In the genomic region with DNA sequence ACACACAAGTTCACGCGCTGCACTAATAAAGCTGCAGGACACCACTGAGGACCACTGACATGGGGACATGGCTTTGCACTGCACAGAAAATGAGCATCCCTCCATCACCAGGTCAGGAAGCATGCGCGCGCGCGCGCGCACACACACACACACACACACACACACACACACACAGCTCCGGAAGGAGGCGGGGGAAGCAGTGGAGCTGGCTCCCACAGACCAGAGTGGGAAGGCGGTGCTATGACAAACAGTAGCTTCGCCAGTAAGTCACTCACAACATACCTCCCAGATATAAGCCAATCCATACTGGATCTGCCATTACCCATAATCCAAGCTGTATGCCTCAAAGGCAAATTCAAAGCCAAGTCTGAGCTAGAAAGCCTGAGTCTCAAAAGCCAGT, we compare ENCODE assay signal across 11 mouse cellular contexts. TPM values are rescaled to one million over a fixed set of nuclear protein-coding genes. Genes with fewer than 3 reads are reported as not detected.
DNase-seq lines count a peak whose midpoint lies in the region; ATAC-seq and TF ChIP-seq lines count a peak whose summit lies in the region.
"Had no signal": no experiment of that assay in that cellular context is flagged by ENCODE, and none has a peak within 500 bp of the region (broad histone marks: within the 10 kb centered on the region; RNA-seq: fewer than 3 reads in every experiment).

No protein-coding gene starts in this region.

- no peak for ATAC-seq in forebrain, embryonic 16.5 days
- ATAC-seq in midbrain, embryonic 11.5 days (ENCODE audit: low FRiP score), result no peak
- no peak for ATAC-seq in midbrain, postnatal 0 days (ENCODE audit: low FRiP score)

- H3K27ac ChIP-seq in forebrain, embryonic 10.5 days, result peak overlapping the region; percentile 92; the same call in 1 of the 2 replicates
- H3K27ac ChIP-seq in forebrain, embryonic 16.5 days (ENCODE audit: low read length), result no peak overlapping the region
- H3K27ac ChIP-seq in midbrain, embryonic 11.5 days (ENCODE audit: low read depth, low read length), result no peak overlapping the region
- H3K27ac ChIP-seq in midbrain, postnatal 0 days (ENCODE audit: low read depth, low read length), result no peak overlapping the region
- no peak overlapping the region for H3K27ac ChIP-seq in limb, embryonic 10.5 days
- no peak overlapping the region for H3K27ac ChIP-seq in gastrocnemius, adult 2 months

- WGBS in forebrain, embryonic 10.5 days, result 97% methylated on average over 13 of the region's 13 CpGs
- 95% methylated on average over 13 of the region's 13 CpGs for WGBS in forebrain, embryonic 16.5 days
- WGBS in midbrain, embryonic 11.5 days, result 97% methylated on average over 13 of the region's 13 CpGs
- WGBS in midbrain, postnatal 0 days, result 96% methylated on average over 13 of the region's 13 CpGs
- 97% methylated on average over 13 of the region's 13 CpGs for WGBS in limb, embryonic 10.5 days

- H3K36me3 ChIP-seq in forebrain, embryonic 10.5 days (replicated peaks), result peaks cover 75% of the 10 kb centered on the region
- H3K36me3 ChIP-seq in forebrain, embryonic 16.5 days (ENCODE audit: control insufficient read depth, insufficient read depth), result peaks cover 10% of the 10 kb centered on the region
- peaks cover 21% of the 10 kb centered on the region for H3K36me3 ChIP-seq in midbrain, embryonic 11.5 days (ENCODE audit: control insufficient read depth, insufficient read depth, low read length)
- H3K36me3 ChIP-seq in midbrain, postnatal 0 days (ENCODE audit: insufficient read depth, low read length), result peaks cover 23% of the 10 kb centered on the region
- H3K36me3 ChIP-seq in limb, embryonic 10.5 days, result peaks cover 73% of the 10 kb centered on the region
- H3K36me3 ChIP-seq in splenic B cell, adult 2 months (ENCODE audit: control insufficient read depth, insufficient read depth, low read length, poor library complexity, severe bottlenecking), result peaks cover 19% of the 10 kb centered on the region

- no peaks in the 10 kb centered on the region for H3K27me3 ChIP-seq in forebrain, embryonic 10.5 days (ENCODE audit: poor library complexity, severe bottlenecking)
- no peaks in the 10 kb centered on the region for H3K27me3 ChIP-seq in forebrain, embryonic 16.5 days (replicated peaks; ENCODE audit: control insufficient read depth, insufficient read depth, low read length)
- H3K27me3 ChIP-seq in midbrain, embryonic 11.5 days (ENCODE audit: control insufficient read depth, insufficient read depth, low read length), result no peaks in the 10 kb centered on the region
- no peaks in the 10 kb centered on the region for H3K27me3 ChIP-seq in midbrain, postnatal 0 days (ENCODE audit: insufficient read depth, low read length)
- no peaks in the 10 kb centered on the region for H3K27me3 ChIP-seq in limb, embryonic 10.5 days (ENCODE audit: low read depth, poor library complexity, severe bottlenecking)
- H3K27me3 ChIP-seq in splenic B cell, adult 2 months (ENCODE audit: control insufficient read depth, insufficient read depth, low read length, poor library complexity, severe bottlenecking), result no peaks in the 10 kb centered on the region

- no peak for DNase-seq in forebrain, embryonic 10.5 days (ENCODE audit: extremely low spot score, low spot score)
- peak; percentile 54 for DNase-seq in midbrain, embryonic 11.5 days (ENCODE audit: low spot score, missing footprints)
- no peak for DNase-seq in midbrain, postnatal 0 days (ENCODE audit: low spot score)
- no peak for DNase-seq in limb, embryonic 10.5 days (ENCODE audit: low spot score)
- DNase-seq in splenic B cell, adult 2 months (ENCODE audit: low read depth, low spot score), result peak; percentile 62
- DNase-seq in spleen, postnatal 14 days (ENCODE audit: low spot score in 2 of 2), result no peak
- DNase-seq in gastrocnemius, adult 2 months, result no peak

- no peak overlapping the region for H3K9ac ChIP-seq in forebrain, embryonic 16.5 days (replicated peaks; ENCODE audit: low read depth, low read length)
- no peak overlapping the region for H3K9ac ChIP-seq in midbrain, embryonic 11.5 days (ENCODE audit: low read length)
- H3K9ac ChIP-seq in midbrain, postnatal 0 days (replicated peaks; ENCODE audit: low read length, poor library complexity, severe bottlenecking), result no peak overlapping the region

- H3K4me2 ChIP-seq in forebrain, embryonic 16.5 days (ENCODE audit: low read length), result no peak overlapping the region
- peak overlapping the region; percentile 77 for H3K4me2 ChIP-seq in midbrain, embryonic 11.5 days
- H3K4me2 ChIP-seq in midbrain, postnatal 0 days (ENCODE audit: low read depth, low read length, poor library complexity, severe bottlenecking), result no peak overlapping the region

- TF ChIP-seq CTCF in midbrain, postnatal 0 days (IDR thresholded peaks at IDR 0.05), result no peak
- TF ChIP-seq CTCF in gastrocnemius, adult 2 months (IDR thresholded peaks at IDR 0.05), result no peak

- H3K9me3 ChIP-seq in forebrain, embryonic 10.5 days, result peaks cover 9% of the 10 kb centered on the region; the same call in 1 of the 2 replicates
- no peaks in the 10 kb centered on the region for H3K9me3 ChIP-seq in forebrain, embryonic 16.5 days (ENCODE audit: control insufficient read depth, low read length)
- 0 out of 2 replicates have a peak, but pooled peaks cover 3% of the 10 kb centered on the region for H3K9me3 ChIP-seq in midbrain, embryonic 11.5 days (ENCODE audit: control insufficient read depth, low read length)
- H3K9me3 ChIP-seq in midbrain, postnatal 0 days (ENCODE audit: low read length), result no peaks in the 10 kb centered on the region
- no peaks in the 10 kb centered on the region for H3K9me3 ChIP-seq in limb, embryonic 10.5 days (replicated peaks)

- intact Hi-C loops in gastrocnemius, adult 2 months (cut with DNase I), result loop anchor here (5.0 kb wide), 1 partner anchor 175 kb away; no protein-coding TSS in a partner anchor

- peak overlapping the region; percentile 79 for H3K4me3 ChIP-seq in forebrain, embryonic 10.5 days
- no peak overlapping the region for H3K4me3 ChIP-seq in forebrain, embryonic 16.5 days (replicated peaks; ENCODE audit: low read length)
- H3K4me3 ChIP-seq in midbrain, embryonic 11.5 days (ENCODE audit: low read depth, low read length), result peak overlapping the region; percentile 56; the same call in 1 of the 2 replicates
- no peak overlapping the region for H3K4me3 ChIP-seq in midbrain, postnatal 0 days (ENCODE audit: low read depth, low read length)
- peak overlapping the region; percentile 71 for H3K4me3 ChIP-seq in limb, embryonic 10.5 days
- H3K4me3 ChIP-seq in gastrocnemius, adult 2 months, result no peak overlapping the region

- H3K4me1 ChIP-seq in forebrain, embryonic 10.5 days, result peaks cover 18% of the 10 kb centered on the region
- peaks cover 12% of the 10 kb centered on the region for H3K4me1 ChIP-seq in forebrain, embryonic 16.5 days (replicated peaks; ENCODE audit: control insufficient read depth, insufficient read depth, low read length)
- H3K4me1 ChIP-seq in midbrain, embryonic 11.5 days (ENCODE audit: control insufficient read depth, insufficient read depth, low read length), result peaks cover 11% of the 10 kb centered on the region
- H3K4me1 ChIP-seq in midbrain, postnatal 0 days (ENCODE audit: insufficient read depth, low read length), result 0 out of 2 replicates have a peak, but pooled peaks cover 8% of the 10 kb centered on the region
- H3K4me1 ChIP-seq in limb, embryonic 10.5 days, result peaks cover 14% of the 10 kb centered on the region

RNA-seq across cellular contexts. Expression of a gene that starts 1.6 kb away (rescaled TPM):
- polyA plus RNA-seq in forebrain, embryonic 10.5 days (2016; fragmentation: Nextera tagmentation; extraction: Ambion mirVana), result 190 and 195 TPM in 2 replicates
- 46.1 and 48.0 TPM in 2 replicates for polyA plus RNA-seq in forebrain, embryonic 16.5 days (2015; fragmentation: Nextera tagmentation; extraction: Ambion mirVana)
- 51.8 and 58.5 TPM in 2 replicates for polyA plus RNA-seq in midbrain, embryonic 11.5 days (2014; fragmentation: Nextera tagmentation; extraction: Ambion mirVana)
- total RNA-seq in midbrain, postnatal 0 days (2014; rRNA removed), result 12.9 and 17.5 TPM in 2 replicates
- 8.8 and 9.6 TPM in 2 replicates for polyA plus RNA-seq in midbrain, postnatal 0 days (2015; fragmentation: Nextera tagmentation; extraction: Ambion mirVana)
- polyA plus RNA-seq in limb, embryonic 10.5 days (2016; fragmentation: Nextera tagmentation; extraction: Ambion mirVana), result 175 and 184 TPM in 2 replicates
- 1 to 10 TPM; 4.1 to 5.1 TPM for total RNA-seq in gastrocnemius, adult 2 months (2021)

RNA-seq across cellular contexts. Expression of a gene that starts 6.7 kb away (rescaled TPM):
- polyA plus RNA-seq in forebrain, embryonic 10.5 days (2016; fragmentation: Nextera tagmentation; extraction: Ambion mirVana), result 74.6 and 76.2 TPM in 2 replicates
- 69.8 and 80.2 TPM in 2 replicates for polyA plus RNA-seq in forebrain, embryonic 16.5 days (2015; fragmentation: Nextera tagmentation; extraction: Ambion mirVana)
- polyA plus RNA-seq in midbrain, embryonic 11.5 days (2014; fragmentation: Nextera tagmentation; extraction: Ambion mirVana), result 63.8 and 69.6 TPM in 2 replicates
- 46.8 and 47.7 TPM in 2 replicates for total RNA-seq in midbrain, postnatal 0 days (2014; rRNA removed)
- 41.2 and 48.0 TPM in 2 replicates for polyA plus RNA-seq in midbrain, postnatal 0 days (2015; fragmentation: Nextera tagmentation; extraction: Ambion mirVana)
- 74.5 and 82.2 TPM in 2 replicates for polyA plus RNA-seq in limb, embryonic 10.5 days (2016; fragmentation: Nextera tagmentation; extraction: Ambion mirVana)
- 10 to 100 TPM; 40.6 to 42.7 TPM for total RNA-seq in gastrocnemius, adult 2 months (2021)

RNA-seq across cellular contexts. Expression of a gene that starts 15.2 kb away (rescaled TPM):
- not detected in 2 replicates for polyA plus RNA-seq in forebrain, embryonic 10.5 days (2016; fragmentation: Nextera tagmentation; extraction: Ambion mirVana)
- not detected in 2 replicates for polyA plus RNA-seq in forebrain, embryonic 16.5 days (2015; fragmentation: Nextera tagmentation; extraction: Ambion mirVana)
- 0.07 TPM in 1 of 2 replicates, not detected in the other for polyA plus RNA-seq in midbrain, embryonic 11.5 days (2014; fragmentation: Nextera tagmentation; extraction: Ambion mirVana)
- 0.19 TPM in 1 of 2 replicates, not detected in the other for total RNA-seq in midbrain, postnatal 0 days (2014; rRNA removed)
- polyA plus RNA-seq in midbrain, postnatal 0 days (2015; fragmentation: Nextera tagmentation; extraction: Ambion mirVana), result 0.14 TPM in 1 of 2 replicates, not detected in the other
- polyA plus RNA-seq in limb, embryonic 10.5 days (2016; fragmentation: Nextera tagmentation; extraction: Ambion mirVana), result 0.20 TPM in 1 of 2 replicates, not detected in the other
- under 1 TPM in 1 of 2 experiments, not detected in 1; 0.08 TPM for total RNA-seq in gastrocnemius, adult 2 months (2021)
- total RNA-seq: granulocyte monocyte progenitor cell, adult 5-6 weeks had no signal

RNA-seq across cellular contexts. Expression of a gene that starts 22.6 kb away (rescaled TPM):
- 0.06 and 0.12 TPM in 2 replicates for polyA plus RNA-seq in forebrain, embryonic 10.5 days (2016; fragmentation: Nextera tagmentation; extraction: Ambion mirVana)
- 0.05 and 0.12 TPM in 2 replicates for polyA plus RNA-seq in forebrain, embryonic 16.5 days (2015; fragmentation: Nextera tagmentation; extraction: Ambion mirVana)
- polyA plus RNA-seq in midbrain, embryonic 11.5 days (2014; fragmentation: Nextera tagmentation; extraction: Ambion mirVana), result 0.07 TPM in 1 of 2 replicates, not detected in the other
- total RNA-seq in midbrain, postnatal 0 days (2014; rRNA removed), result 0.27 and 0.38 TPM in 2 replicates
- 0.28 and 0.34 TPM in 2 replicates for polyA plus RNA-seq in midbrain, postnatal 0 days (2015; fragmentation: Nextera tagmentation; extraction: Ambion mirVana)
- 0.05 and 0.11 TPM in 2 replicates for polyA plus RNA-seq in limb, embryonic 10.5 days (2016; fragmentation: Nextera tagmentation; extraction: Ambion mirVana)
- total RNA-seq in gastrocnemius, adult 2 months (2021), result 1,000 to 10,000 TPM; 2,660 to 4,973 TPM
- total RNA-seq: granulocyte monocyte progenitor cell, adult 5-6 weeks had no signal
- polyA plus RNA-seq: brain, embryonic 14.5 days; C2C12 had no signal

RNA-seq across cellular contexts. Expression of a gene that starts 25.1 kb away (rescaled TPM):
- 0.29 and 0.48 TPM in 2 replicates for polyA plus RNA-seq in forebrain, embryonic 10.5 days (2016; fragmentation: Nextera tagmentation; extraction: Ambion mirVana)
- 0.42 and 1.4 TPM in 2 replicates for polyA plus RNA-seq in forebrain, embryonic 16.5 days (2015; fragmentation: Nextera tagmentation; extraction: Ambion mirVana)
- polyA plus RNA-seq in midbrain, embryonic 11.5 days (2014; fragmentation: Nextera tagmentation; extraction: Ambion mirVana), result 0.21 and 0.33 TPM in 2 replicates
- total RNA-seq in midbrain, postnatal 0 days (2014; rRNA removed), result not detected in 2 replicates
- polyA plus RNA-seq in midbrain, postnatal 0 days (2015; fragmentation: Nextera tagmentation; extraction: Ambion mirVana), result 0.79 and 0.82 TPM in 2 replicates
- 0.14 and 0.20 TPM in 2 replicates for polyA plus RNA-seq in limb, embryonic 10.5 days (2016; fragmentation: Nextera tagmentation; extraction: Ambion mirVana)
- under 1 TPM in 1 of 2 experiments, not detected in 1; 0.20 TPM for total RNA-seq in gastrocnemius, adult 2 months (2021)
- polyA plus RNA-seq: C2C12 had no signal

Comparison
In these comparisons a context has a peak if more than half of its experiments do, and no peak if none do; other contexts are left out.
1. DNase-seq: peak in midbrain, embryonic 11.5 days (single experiment) and splenic B cell, adult 2 months (single experiment); none in forebrain, embryonic 10.5 days (single experiment), midbrain, postnatal 0 days (single experiment), limb, embryonic 10.5 days (single experiment), spleen, postnatal 14 days (0 of 2) and gastrocnemius, adult 2 months (single experiment).
2. H3K4me3 ChIP-seq: peak in forebrain, embryonic 10.5 days (single experiment), midbrain, embryonic 11.5 days (single experiment) and limb, embryonic 10.5 days (single experiment); none in forebrain, embryonic 16.5 days (single experiment), midbrain, postnatal 0 days (single experiment) and gastrocnemius, adult 2 months (single experiment).